Mouse (Mus musculus) ES-E14 (cell line): ENCODE data around the gene Fbxl7.

Source experiments
- CHD2 ChIP-seq: IDR thresholded peaks from 2 replicates; pipeline ENCODE4 v1.6.1; 2014; ENCODE audit warnings: mild to moderate bottlenecking, low read depth, low read length, inconsistent platforms
- HCFC1 ChIP-seq: IDR thresholded peaks from 2 replicates; pipeline ENCODE4 v1.6.1; 2012; ENCODE audit warnings: low read length, inconsistent platforms, borderline replicate concordance; ENCODE audit not compliant: insufficient read depth
- MAFK ChIP-seq: IDR thresholded peaks from 2 replicates; pipeline ENCODE4 v1.6.1; 2014; ENCODE audit warnings: mild to moderate bottlenecking, low read depth, low read length, inconsistent platforms; ENCODE audit not compliant: insufficient read depth
- ZC3H11A ChIP-seq: IDR thresholded peaks from 2 replicates; pipeline ENCODE4 v1.6.1; 2012; ENCODE audit warnings: low read depth, mild to moderate bottlenecking, inconsistent platforms, low read length, borderline replicate concordance
- ZNF384 ChIP-seq: IDR thresholded peaks from 2 replicates; pipeline ENCODE4 v1.6.1; 2012; ENCODE audit warnings: low read depth, low read length, inconsistent platforms

- TF ChIP-seq HCFC1 = no peak
- no peak for TF ChIP-seq ZNF384
- TF ChIP-seq ZC3H11A = no peak
- no peak for TF ChIP-seq CHD2
- no peak for TF ChIP-seq MAFK
Observed at GRCm38 (mm10) chr15:26779129-26779528, 116.3 kb downstream of the Fbxl7 start.
